9 mouse cellular contexts compared by ENCODE assay signal in the genomic region with DNA sequence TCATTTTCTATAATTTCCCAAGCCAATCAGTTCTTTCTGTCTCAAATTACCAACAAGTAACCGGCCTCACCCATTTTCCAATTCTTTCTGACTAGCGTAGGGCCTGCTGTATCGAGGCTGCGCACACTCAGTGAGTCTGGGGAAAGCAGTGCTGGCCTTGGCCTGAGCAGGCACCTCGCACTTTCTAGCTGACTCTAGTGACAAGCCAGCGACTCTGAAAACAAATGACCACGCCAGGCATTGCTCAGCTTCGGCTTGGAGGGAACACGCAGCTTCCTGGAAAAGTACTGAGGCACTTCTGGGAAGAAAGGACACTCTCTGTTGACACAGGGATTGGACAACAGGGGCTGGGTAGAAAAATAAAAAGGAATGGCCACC.
A peak's percentile ranks its signal among the peaks of the same experiment; 100 is the strongest.
DNase-seq lines count a peak whose midpoint lies in the region; ATAC-seq lines count a peak whose summit lies in the region.
"Had no signal": no experiment of that assay in that cellular context is flagged by ENCODE, and none has a peak within 500 bp of the region (broad histone marks: within the 10 kb centered on the region; RNA-seq: fewer than 3 reads in every experiment).

No protein-coding gene starts in this region.

- H3K9me3 ChIP-seq in neural tube, embryonic 12.5 days, result no peaks in the 10 kb centered on the region
- no peaks in the 10 kb centered on the region for H3K9me3 ChIP-seq in neural tube, embryonic 15.5 days (replicated peaks)
- H3K9me3 ChIP-seq in kidney, embryonic 15.5 days (replicated peaks), result no peaks in the 10 kb centered on the region
- no peaks in the 10 kb centered on the region for H3K9me3 ChIP-seq in stomach, embryonic 14.5 days (ENCODE audit: control insufficient read depth, low read depth, low read length)
- H3K9me3 ChIP-seq: midbrain, embryonic 13.5 days had no signal

- H3K9ac ChIP-seq in neural tube, embryonic 12.5 days, result 0 out of 2 replicates have a peak overlapping the region, but pooled peaks have one; percentile 18
- H3K9ac ChIP-seq in neural tube, embryonic 15.5 days (replicated peaks), result no peak overlapping the region
- H3K9ac ChIP-seq in kidney, embryonic 15.5 days, result no peak overlapping the region
- H3K9ac ChIP-seq in stomach, embryonic 14.5 days (replicated peaks; ENCODE audit: low read depth, low read length), result no peak overlapping the region
- H3K9ac ChIP-seq: midbrain, embryonic 13.5 days had no signal

- H3K4me3 ChIP-seq in neural tube, embryonic 12.5 days, result no peak overlapping the region
- H3K4me3 ChIP-seq in neural tube, embryonic 15.5 days (replicated peaks), result no peak overlapping the region
- H3K4me3 ChIP-seq in kidney, embryonic 15.5 days (replicated peaks), result no peak overlapping the region
- no peak overlapping the region for H3K4me3 ChIP-seq in stomach, embryonic 14.5 days (ENCODE audit: low read depth, low read length)
- H3K4me3 ChIP-seq: midbrain, embryonic 13.5 days had no signal

- H3K4me2 ChIP-seq in neural tube, embryonic 12.5 days (replicated peaks), result no peak overlapping the region
- H3K4me2 ChIP-seq in neural tube, embryonic 15.5 days, result no peak overlapping the region
- no peak overlapping the region for H3K4me2 ChIP-seq in kidney, embryonic 15.5 days
- no peak overlapping the region for H3K4me2 ChIP-seq in stomach, embryonic 14.5 days (replicated peaks; ENCODE audit: low read depth, low read length)
- H3K4me2 ChIP-seq: midbrain, embryonic 13.5 days had no signal

- no peak for ATAC-seq in neural tube, embryonic 12.5 days (ENCODE audit: low FRiP score, low read depth)
- ATAC-seq in neural tube, embryonic 15.5 days (ENCODE audit: low FRiP score), result no peak
- 0 out of 2 replicates have a peak, but pooled peaks have one; percentile 40 for ATAC-seq in kidney, embryonic 15.5 days (replicated peaks; ENCODE audit: low FRiP score)
- ATAC-seq in stomach, embryonic 14.5 days (ENCODE audit: insufficient number of reproducible peaks, insufficient read depth, low FRiP score, low read depth), result no peak
- ATAC-seq in megakaryocyte, adult 5-6 weeks (ENCODE audit: poor library complexity, severe bottlenecking), result no peak
- ATAC-seq: midbrain, embryonic 13.5 days had no signal

- DNase-seq in adrenal gland, postnatal 36 days, result peak; percentile 67 to 74
- no peak for DNase-seq in cerebellum, adult 11 months
- DNase-seq: gastrocnemius, postnatal 36 days had no signal

- no peaks in the 10 kb centered on the region for H3K27me3 ChIP-seq in neural tube, embryonic 12.5 days (replicated peaks)
- H3K27me3 ChIP-seq in neural tube, embryonic 15.5 days (replicated peaks), result no peaks in the 10 kb centered on the region
- 0 out of 2 replicates have a peak, but pooled peaks cover 2% of the 10 kb centered on the region for H3K27me3 ChIP-seq in kidney, embryonic 15.5 days
- H3K27me3 ChIP-seq in stomach, embryonic 14.5 days (ENCODE audit: control insufficient read depth, insufficient read depth, low read length), result no peaks in the 10 kb centered on the region
- H3K27me3 ChIP-seq: midbrain, embryonic 13.5 days had no signal

- H3K27ac ChIP-seq in neural tube, embryonic 12.5 days, result no peak overlapping the region
- H3K27ac ChIP-seq in neural tube, embryonic 15.5 days (replicated peaks), result no peak overlapping the region
- no peak overlapping the region for H3K27ac ChIP-seq in kidney, embryonic 15.5 days
- H3K27ac ChIP-seq in stomach, embryonic 14.5 days (ENCODE audit: low read length), result 0 out of 2 replicates have a peak overlapping the region, but pooled peaks have one; percentile 15
- H3K27ac ChIP-seq: midbrain, embryonic 13.5 days had no signal

- peaks cover 5% of the 10 kb centered on the region; the same call in 1 of the 2 replicates for H3K4me1 ChIP-seq in neural tube, embryonic 12.5 days
- H3K4me1 ChIP-seq in neural tube, embryonic 15.5 days, result 0 out of 2 replicates have a peak, but pooled peaks cover 4% of the 10 kb centered on the region
- H3K4me1 ChIP-seq in kidney, embryonic 15.5 days, result 0 out of 2 replicates have a peak, but pooled peaks cover 6% of the 10 kb centered on the region
- 0 out of 2 replicates have a peak, but pooled peaks cover 2% of the 10 kb centered on the region for H3K4me1 ChIP-seq in stomach, embryonic 14.5 days (ENCODE audit: control insufficient read depth, insufficient read depth, low read length)

- H3K36me3 ChIP-seq in neural tube, embryonic 12.5 days, result no peaks in the 10 kb centered on the region
- H3K36me3 ChIP-seq in neural tube, embryonic 15.5 days, result no peaks in the 10 kb centered on the region
- H3K36me3 ChIP-seq in kidney, embryonic 15.5 days, result no peaks in the 10 kb centered on the region
- H3K36me3 ChIP-seq in stomach, embryonic 14.5 days (ENCODE audit: control insufficient read depth, insufficient read depth, low read length), result no peaks in the 10 kb centered on the region
- H3K36me3 ChIP-seq: midbrain, embryonic 13.5 days had no signal

- 83% methylated on average over 9 of the region's 9 CpGs for WGBS in neural tube, embryonic 12.5 days
- 88% methylated on average over 9 of the region's 9 CpGs for WGBS in neural tube, embryonic 15.5 days
- WGBS in kidney, embryonic 15.5 days, result 65% methylated on average over 9 of the region's 9 CpGs
- WGBS in stomach, embryonic 14.5 days, result 62% methylated on average over 9 of the region's 9 CpGs
